Mouse (Mus musculus) ES-E14 (cell line): ENCODE data around the gene Myl9.

Experiments
- HCFC1 ChIP-seq: IDR thresholded peaks from 2 replicates; pipeline ENCODE4 v1.6.1; 2012; ENCODE audit warnings: low read length, inconsistent platforms, borderline replicate concordance; ENCODE audit not compliant: insufficient read depth
- ZC3H11A ChIP-seq: IDR thresholded peaks from 2 replicates; pipeline ENCODE4 v1.6.1; 2012; ENCODE audit warnings: low read depth, mild to moderate bottlenecking, inconsistent platforms, low read length, borderline replicate concordance
- ZNF384 ChIP-seq: IDR thresholded peaks from 2 replicates; pipeline ENCODE4 v1.6.1; 2012; ENCODE audit warnings: low read depth, low read length, inconsistent platforms

GRCm38 (mm10) chr2:156776907-156777306 is 1.7 kb downstream of the Myl9 start:
- TF ChIP-seq ZC3H11A (no peak), HCFC1 (no peak), ZNF384 (no peak)
